Mouse (Mus musculus) ES-E14 (cell line): Measurements from ENCODE around the gene Olfml1.

Source experiments
- CHD2 ChIP-seq: IDR thresholded peaks from 2 replicates; pipeline ENCODE4 v1.6.1; 2014; ENCODE audit warnings: mild to moderate bottlenecking, low read depth, low read length, inconsistent platforms
- HCFC1 ChIP-seq: IDR thresholded peaks from 2 replicates; pipeline ENCODE4 v1.6.1; 2012; ENCODE audit warnings: low read length, inconsistent platforms, borderline replicate concordance; ENCODE audit not compliant: insufficient read depth
- ZNF384 ChIP-seq: IDR thresholded peaks from 2 replicates; pipeline ENCODE4 v1.6.1; 2012; ENCODE audit warnings: low read depth, low read length, inconsistent platforms

GRCm38 (mm10) chr7:107618028-107618992, 51.1 kb downstream of the Olfml1 start:
- TF ChIP-seq CHD2, result no peak
- TF ChIP-seq ZNF384, result no peak
- no peak for TF ChIP-seq HCFC1
